Mouse (Mus musculus) heart, postnatal 14 days (tissue): ENCODE results near the gene Tes. TPM values are rescaled to one million over a fixed set of nuclear protein-coding genes. Genes with fewer than 3 reads are reported as not detected.
"Not testable (repeated sequence)": the region's sequence is repeated elsewhere in the genome, so short reads cannot be mapped to it uniquely, and the experiment has no call there.

Experiments
- DNase-seq, 2 experiments: peaks; one replicate each; pipeline ENCODE4 v3.0.0; 2021 to 2022
- intact Hi-C: fragments of 180-260 bp; cut with DNase I; formaldehyde crosslinking; loops from one replicate; pipeline ENCODE4 v1.15.1; 2025
- long read RNA-seq, 2 experiments: library from polyadenylated mRNA; stranded (forward); transcript quantifications; one replicate each; pipeline ENCODE4 v2.0.0; 2021
- total RNA-seq, 2 experiments: library from RNA; stranded (reverse); gene quantifications; 2 replicates each; pipeline ENCODE4 v1.2.3; 2021

The Tes gene
- total RNA-seq: 1 to 10 TPM; 5.8 to 8.9 TPM
- long read RNA-seq, experiment 1, transcript Tes-202 (7 exons, 2,440 nt): major isoform, 9 of 13 reads
- long read RNA-seq, experiment 1, partial matches to known transcripts: 3 of 13 reads
- long read RNA-seq, experiment 1, other reads (novel, unspliced or antisense): 1 of 13 reads
- long read RNA-seq, experiment 2, partial matches to known transcripts: 0 of 5 reads
- long read RNA-seq, experiment 2, other reads (novel, unspliced or antisense): 1 of 5 reads

DNA sequence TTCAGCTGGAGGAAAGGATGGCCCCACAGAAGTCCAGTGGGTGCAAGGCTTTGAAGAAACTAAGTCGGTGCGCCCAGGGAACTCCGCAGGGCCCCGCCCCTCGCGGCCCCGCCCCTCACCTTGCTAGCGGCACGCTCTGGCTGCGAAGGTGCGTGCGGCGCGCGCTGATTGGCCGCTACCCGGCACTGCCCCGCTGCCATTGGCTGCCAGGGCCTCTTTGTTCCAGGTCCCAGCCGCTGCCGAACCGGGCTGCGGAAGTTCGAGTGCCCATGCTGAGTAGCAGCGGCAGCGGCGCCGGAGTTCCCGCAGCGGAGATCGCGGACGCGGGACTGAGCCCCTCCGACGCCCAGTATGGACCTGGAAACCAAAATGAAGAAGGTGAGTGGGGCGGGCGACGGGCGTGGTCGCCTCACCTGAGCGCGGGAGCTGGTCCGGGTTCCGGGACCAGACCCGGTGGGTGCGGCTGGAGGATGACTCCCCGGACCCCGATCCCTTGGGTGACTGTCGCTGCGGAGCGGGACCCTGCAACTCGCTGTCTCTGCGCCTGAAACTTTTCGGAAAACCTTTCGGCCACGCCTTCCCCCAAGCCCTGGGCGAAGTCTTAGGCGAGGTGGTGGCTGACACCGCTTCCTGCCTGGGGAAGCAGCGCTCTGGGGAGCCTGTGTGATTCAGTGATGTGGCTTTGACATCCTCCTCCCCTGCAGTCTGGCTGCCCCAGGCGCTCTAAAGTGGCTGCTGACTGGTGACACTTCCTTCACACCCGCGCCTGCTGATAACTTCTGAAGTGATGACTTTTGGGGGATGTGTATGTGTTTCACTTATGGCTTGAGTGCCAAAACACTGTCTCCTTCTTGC, at the start of gene Tes:
Tes (plus strand) TSS at position 214 of the 855 bp plus-strand sequence.
- peak; percentile 62 to 73 for DNase-seq
- intact Hi-C loops: no loop called here

DNA sequence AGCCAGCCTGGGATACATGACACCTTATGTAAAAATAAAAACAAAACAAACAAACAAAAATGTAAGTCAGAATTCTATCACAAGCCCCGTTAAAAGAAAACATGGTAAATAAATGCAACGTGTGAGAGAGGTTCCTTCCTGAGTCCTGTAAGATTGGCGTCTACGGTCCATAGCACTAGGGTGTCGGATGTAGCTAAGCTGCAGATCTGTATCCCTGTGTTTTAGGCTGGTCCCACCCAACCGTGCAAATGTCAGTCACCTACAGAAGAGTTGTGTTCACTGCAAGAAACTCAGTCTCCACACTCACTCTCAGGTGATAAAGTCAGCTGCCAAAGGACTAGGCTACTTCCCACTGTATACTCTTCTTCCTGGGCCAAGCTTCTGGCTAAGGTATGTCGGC, 39.1 kb upstream of the Tes start:
- no peak for DNase-seq
- intact Hi-C loops: loop anchor here (2.0 to 10.0 kb wide), 3 partner anchors 61 to 559 kb away; no protein-coding TSS in a partner anchor

DNA sequence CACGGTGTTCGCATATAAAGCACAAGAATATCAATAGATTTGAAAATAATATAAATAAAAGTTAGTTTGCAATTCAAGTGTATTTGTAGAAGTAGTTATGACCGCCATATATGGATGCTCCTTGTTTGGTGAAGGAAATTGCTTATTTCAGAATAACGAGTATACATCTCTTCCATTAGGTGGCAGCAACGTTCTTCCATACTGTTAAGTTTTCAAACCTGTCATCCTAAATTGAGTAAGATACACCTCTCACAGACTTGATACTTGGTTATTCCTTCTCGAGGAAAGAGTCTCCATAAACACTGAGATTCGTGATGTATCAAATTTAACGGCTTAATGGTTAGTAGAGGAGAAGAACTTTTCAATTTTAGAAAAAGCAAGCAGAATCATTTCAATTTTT, 37.4 kb upstream of the Tes start:
- intact Hi-C loops: loop anchor here (5.0 to 10.0 kb wide), 2 partner anchors 335 to 557 kb away; no protein-coding TSS in a partner anchor
- peak in 1 of 2 experiments; percentile 37 for DNase-seq

DNA sequence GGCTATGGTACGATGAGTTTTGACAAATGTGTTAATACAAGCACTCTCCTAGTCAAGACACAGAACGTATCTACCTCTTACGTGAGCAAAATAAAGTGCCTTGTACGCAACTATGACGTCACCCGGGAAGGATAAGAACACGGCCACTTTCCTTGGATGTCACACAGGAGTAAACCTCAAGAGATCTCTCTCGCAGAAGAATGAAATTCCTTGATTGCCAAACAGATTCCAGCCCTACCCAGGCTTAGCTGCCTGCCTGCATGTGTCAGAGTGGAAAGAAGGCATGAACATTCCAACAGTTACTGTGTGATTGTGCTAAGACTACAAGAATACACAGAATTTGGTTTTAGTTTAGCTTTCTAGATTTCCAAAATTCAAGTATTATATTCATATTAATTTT, 36.1 kb upstream of the Tes start:
- intact Hi-C loops: loop anchor here (1.0 to 10.0 kb wide), 3 partner anchors 58 to 556 kb away; no protein-coding TSS in a partner anchor
- no peak for DNase-seq

DNA sequence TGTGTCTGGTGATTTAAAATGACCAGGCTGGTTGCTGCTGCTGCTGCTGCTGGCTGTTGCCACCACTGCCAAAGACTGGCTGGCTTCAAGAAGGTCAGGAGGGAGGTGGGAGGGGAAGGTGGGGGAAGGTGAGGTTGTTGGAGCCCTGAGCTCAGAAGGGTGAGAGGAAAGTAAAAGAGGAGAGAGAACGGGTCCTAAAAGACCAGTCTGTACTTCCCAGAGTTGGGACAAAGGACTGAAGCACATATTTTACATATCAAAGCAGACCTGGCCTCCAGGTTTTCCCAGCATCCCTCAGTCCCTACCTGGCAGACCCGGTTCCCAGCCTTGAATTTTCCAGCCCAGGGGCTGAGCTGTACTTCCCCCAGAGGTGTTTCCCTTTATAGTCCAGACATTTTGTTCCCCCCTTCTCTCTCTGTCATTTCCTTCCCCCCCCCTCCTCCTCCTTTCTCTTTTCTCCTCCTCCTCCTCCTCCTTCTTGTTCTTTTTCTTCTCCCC, 32.7 kb upstream of the Tes start:
- intact Hi-C loops: no loop called here

DNA sequence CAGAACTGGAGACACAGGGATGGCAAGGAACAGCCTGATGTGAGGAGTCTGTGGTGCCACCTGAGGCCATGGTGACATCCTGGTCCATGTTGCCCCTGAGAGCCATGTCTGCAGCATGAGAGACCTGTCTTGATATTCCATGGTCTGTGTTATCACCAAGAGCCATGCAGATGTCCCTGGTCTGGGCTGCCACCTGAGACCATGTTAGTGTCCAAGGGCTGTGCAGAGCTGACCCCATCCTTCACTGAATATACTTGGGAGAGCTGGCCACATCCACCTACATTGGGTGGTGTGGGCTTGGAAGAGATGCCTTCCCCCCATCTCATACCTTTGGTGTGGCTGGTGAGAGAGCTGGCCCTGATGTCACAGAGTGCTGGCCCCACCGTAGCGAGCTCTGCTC, 30.9 kb upstream of the Tes start:
- intact Hi-C loops: no loop called here
- no peak for DNase-seq

More for the DNA sequence above, 32.7 kb upstream of the Tes start:
- DNase-seq: no peak

DNA sequence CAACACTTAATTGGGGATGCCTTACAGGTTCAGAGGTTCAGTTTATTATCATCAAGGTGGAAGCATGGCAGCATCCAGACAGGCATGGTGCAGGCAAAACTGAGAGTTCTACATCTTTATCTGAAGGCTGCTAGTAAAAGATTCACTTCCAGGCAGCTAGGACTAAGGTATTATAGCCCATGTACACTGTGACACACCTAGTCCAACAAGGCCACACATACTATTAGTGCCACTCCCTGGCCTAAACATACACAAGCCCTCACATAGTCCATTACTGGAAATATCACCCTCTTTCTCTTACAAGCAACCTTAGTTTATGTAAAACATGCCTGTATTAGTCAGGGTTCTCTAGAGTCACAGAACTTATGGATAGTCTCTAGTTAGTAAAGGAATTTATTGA, 29.7 kb upstream of the Tes start:
- no peak for DNase-seq
- intact Hi-C loops: no loop called here

DNA sequence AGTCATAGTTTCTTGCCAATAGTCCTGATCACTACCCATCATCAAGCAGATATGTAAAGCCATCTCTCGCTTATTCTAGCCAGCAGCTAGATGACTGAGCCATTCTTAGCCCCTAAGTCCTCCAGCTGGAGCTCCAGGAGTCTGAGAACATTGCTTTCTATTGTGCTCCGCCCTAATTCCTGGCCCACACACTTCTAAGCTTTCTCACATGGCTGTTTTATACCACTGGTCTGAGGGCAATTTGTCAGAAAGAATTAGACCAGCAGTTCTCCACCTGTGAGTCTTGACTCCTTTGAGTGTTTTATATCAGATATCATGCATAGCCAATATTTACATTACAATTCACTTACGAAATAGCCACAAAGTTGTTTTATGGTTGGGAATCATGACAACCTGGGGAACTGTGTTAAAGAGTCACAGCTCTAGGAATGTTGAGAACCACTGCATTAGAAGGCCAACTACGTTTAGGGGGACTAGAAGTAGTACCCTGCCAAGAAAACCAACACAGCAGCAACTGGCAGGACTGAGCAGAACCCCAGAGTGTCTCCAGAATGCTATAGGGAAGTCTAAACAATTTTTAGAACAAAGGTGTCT, 13.4 kb upstream of the Tes start:
- intact Hi-C loops: no loop called here
- no peak for DNase-seq

DNA sequence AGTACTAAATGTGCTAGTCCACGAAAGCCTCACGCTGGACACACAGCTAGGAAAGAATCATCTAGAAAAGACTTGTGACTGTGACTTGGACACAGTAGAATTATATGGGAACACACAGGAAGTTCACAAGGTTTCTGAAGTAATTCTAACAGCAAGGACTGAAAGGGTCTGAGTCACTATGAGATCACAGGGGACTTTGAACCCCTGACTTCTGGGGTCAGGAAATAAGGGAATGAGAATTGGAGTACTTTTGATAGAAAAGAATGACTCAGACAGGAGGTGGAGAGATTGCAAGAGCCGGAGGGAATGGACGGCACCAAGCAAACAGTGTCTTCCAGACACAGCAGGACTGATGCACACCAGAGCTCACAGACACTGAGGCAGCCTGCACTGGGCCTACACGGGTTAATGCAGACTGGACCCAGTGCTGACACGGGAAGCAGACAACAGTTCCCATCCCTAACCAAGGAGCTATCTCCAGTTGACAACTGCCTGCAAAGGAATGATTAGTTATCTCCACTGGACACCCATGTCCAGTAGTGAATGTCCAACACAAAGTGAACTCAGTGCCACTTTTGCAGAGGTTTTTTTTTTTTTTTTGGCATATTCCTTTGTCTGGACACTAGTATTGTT, 11.8 kb upstream of the Tes start:
- DNase-seq: no peak
- intact Hi-C loops: no loop called here

DNA sequence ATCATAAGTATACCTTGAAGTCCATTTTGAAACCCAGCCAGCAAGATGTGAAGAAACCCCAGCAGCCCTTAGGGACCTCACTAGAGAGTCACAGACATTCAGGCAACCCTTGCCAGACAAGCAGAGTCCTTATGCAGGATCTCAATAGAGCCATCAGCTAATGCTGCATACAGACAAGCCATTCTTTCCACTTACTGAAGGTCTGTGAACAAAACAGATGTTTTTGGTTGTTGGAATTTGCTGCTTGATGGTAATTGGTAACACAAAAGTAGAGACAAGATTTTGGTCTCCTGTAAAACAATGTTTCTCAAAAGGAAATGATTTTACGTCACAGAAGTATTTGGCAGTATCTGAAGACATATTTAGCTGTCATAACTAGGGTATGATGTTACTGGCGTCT, 10.2 kb upstream of the Tes start:
- intact Hi-C loops: no loop called here
- DNase-seq: no peak

DNA sequence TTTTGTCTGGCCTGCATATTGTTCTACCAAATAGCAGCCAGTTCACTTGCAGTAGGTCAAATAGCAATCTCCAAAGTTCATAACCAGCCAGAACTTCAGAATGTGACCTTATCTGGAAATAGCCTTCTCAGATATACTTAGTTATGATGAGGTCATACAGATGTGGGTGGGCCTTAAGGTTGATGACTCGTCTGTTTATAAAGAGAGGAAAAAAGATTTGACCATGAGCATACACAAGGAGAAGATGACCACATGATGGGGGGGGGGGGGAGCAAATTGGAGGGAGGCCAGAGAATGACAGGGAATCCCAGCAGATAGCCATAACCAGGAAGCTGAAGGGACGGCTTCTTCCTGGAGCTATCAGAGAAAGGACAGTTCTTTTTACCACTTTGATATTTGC, 9.3 kb upstream of the Tes start:
- intact Hi-C loops: no loop called here

DNA sequence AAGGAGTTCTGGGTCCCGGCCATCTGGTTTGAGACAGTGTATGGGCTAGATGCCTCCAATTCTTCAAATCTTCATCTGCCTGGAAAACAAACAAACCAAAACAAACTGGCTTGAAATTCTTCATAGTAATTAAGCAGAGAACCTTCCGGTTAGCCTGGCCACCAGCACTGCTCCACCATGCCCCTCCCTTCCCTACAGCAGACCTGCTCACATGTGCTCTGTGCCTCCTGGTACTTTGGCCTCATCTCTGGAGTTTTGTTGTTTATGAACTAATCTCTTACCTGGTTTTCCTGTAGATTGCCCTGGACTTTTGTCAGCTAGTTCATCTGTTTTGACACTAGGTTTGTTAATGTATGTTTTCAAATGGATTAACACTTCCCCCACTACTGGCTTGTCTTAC, 5.4 kb upstream of the Tes start:
- intact Hi-C loops: no loop called here
- no peak for DNase-seq

More for the DNA sequence above, 9.3 kb upstream of the Tes start:
- no peak for DNase-seq

DNA sequence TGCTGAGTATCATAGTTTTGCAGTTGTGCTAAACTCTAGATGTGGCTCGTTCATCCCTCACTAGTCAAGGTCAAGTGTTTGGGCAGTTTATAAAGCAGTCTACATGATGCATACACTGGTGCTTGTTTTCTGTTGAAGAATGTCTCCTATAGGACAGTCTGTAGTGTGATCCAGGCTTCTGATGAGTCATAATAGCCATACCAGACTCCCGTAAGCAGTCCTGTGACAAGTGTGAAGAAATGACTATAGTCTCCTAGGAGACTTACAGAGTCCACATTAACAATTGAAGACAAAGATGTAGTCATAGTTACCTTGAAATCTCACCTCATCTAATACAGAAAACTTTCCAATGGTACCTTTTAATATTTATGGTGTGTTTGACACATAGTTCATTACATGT, 4.8 kb upstream of the Tes start:
- intact Hi-C loops: no loop called here
- DNase-seq: no peak

DNA sequence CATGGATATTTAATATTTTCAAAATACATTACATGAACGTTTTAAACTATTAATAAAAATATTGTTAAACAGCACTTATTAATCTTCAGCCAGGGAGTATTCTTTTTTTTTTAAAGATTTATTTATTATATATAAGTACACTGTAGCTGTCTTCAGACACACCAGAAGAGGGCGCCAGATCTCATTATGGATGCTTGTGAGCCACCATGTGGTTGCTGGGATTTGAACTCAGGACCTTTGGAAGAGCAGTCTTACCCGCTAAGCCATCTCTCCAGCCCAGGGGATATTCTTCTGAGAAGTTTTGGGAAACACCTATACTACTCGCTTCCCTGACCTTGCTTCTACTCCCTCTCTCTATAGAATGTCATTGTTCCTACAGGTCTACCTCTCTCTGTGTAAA, 3.1 kb upstream of the Tes start:
- DNase-seq, intact Hi-C loops: not testable (repeated sequence)

DNA sequence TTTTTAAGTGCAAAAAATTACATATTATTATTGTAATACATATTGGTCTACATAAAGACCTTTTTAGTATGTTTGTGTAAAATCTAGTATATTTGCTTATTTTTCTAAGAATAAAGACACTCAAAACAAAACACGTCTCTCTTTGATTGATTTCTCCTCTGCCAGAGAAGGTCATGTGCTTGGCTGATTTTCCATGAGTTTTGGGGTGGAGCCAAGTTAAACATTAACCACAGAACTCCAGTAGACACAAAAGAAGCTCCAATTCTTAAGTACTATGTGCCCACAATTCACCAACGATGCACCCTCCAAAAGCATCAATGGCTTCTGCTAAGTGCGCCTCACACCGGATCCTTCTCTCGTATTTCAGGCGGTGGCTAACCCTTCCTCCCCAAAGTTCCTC, 2.6 kb upstream of the Tes start:
- intact Hi-C loops: no loop called here
- DNase-seq: no peak

DNA sequence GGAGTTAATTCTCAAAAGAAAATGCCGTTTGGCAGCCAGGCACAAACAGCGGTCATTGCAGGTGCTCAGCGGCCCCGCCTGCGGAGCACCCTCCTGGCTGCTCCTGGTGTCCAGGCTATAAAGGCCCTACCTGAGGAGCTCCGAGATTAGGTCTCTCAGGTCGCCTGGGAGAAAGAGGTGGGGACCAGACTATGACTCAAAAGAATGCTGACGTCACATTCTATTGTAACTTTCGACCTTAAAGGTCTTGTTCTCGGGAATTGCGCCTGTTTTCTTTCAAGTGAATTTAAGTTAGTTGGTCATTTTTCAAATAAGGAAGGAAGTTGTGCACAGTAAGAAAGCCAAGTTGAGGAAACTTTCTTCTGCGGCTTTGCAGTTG, 831 bp downstream of the Tes start:
- DNase-seq: no peak
- intact Hi-C loops: no loop called here

DNA sequence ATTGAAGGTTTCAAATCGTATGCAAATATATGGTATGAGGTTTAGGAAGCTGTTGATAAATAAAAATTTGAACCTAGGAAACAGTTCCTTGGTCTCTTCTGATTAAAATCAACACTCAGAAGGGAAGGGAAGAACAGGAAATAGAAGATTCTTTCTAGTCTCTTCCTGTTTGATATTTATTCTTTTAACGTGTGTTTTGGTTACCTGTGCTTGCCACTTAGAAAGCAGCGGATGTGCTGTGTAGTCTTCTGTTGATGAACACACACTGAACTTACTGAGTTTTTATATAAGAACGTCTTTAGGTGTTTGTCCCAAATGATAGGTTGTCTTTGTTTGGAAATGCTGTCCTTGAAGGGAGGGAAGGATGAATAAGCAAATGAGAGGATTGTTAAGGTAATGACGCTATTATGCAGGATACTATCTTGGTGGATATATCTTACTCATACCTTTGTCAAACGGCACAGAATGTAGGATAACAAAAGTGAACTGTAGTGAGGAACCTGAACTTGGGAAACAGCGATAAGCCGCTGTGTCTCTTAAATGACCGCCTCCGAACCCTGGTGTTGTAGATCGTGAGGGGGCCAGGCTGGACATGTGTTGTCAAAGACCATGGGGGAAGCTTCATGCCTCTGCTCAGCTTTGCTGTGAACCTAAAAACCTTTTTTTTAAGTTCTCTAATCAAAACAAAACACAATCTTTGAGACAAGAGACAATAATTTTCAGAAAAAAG, 1.4 kb downstream of the Tes start:
- intact Hi-C loops: no loop called here
- no peak for DNase-seq

DNA sequence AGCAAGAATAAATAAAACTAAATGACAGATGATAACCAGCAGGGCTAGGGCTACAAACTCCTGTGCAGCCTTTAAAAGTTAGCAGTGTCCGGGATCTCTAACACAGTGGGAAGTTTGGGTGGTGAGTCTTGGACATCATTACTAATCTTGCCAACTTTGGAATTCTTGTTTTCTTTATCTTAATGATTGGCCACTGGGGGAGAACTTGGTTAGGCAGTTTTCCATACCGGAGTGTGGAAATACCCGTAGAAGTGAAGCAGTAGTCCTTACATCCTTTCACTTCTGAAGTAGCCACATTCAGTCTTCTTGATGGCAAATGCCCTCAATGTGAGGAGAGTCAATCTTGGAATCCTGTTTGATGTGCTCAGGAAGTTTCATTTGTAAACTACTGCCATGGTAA, 7.0 kb downstream of the Tes start:
- intact Hi-C loops: no loop called here

DNA sequence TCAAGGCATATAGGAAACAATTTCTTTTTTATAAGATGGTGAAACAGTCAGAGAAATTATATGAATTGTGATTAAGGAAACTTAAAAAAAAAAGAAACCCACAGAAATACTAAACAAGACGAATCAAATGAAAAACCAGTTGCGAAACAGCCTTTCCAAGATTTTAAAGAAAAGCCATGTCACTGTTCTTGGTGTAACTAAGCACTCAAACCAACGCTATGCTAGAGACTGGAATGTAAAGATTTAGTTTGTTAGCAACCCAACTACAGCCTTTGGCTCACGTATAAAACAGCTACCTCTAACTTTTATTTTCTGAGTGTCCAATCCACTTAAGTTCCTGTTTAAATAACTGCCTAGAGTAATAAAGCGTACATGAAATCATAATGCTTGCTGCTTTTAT, 7.4 kb downstream of the Tes start:
- no peak for DNase-seq
- intact Hi-C loops: no loop called here

More for the DNA sequence above, 7.0 kb downstream of the Tes start:
- no peak for DNase-seq
